Mouse (Mus musculus) ES-E14 (cell line): ENCODE results near the gene Atrx.

Source experiments
- CHD2 ChIP-seq: IDR thresholded peaks from 2 replicates; pipeline ENCODE4 v1.6.1; 2014; ENCODE audit warnings: mild to moderate bottlenecking, low read depth, low read length, inconsistent platforms
- HCFC1 ChIP-seq: IDR thresholded peaks from 2 replicates; pipeline ENCODE4 v1.6.1; 2012; ENCODE audit warnings: low read length, inconsistent platforms, borderline replicate concordance; ENCODE audit not compliant: insufficient read depth
- ZC3H11A ChIP-seq: IDR thresholded peaks from 2 replicates; pipeline ENCODE4 v1.6.1; 2012; ENCODE audit warnings: low read depth, mild to moderate bottlenecking, inconsistent platforms, low read length, borderline replicate concordance
- ZNF384 ChIP-seq: IDR thresholded peaks from 2 replicates; pipeline ENCODE4 v1.6.1; 2012; ENCODE audit warnings: low read depth, low read length, inconsistent platforms

DNA sequence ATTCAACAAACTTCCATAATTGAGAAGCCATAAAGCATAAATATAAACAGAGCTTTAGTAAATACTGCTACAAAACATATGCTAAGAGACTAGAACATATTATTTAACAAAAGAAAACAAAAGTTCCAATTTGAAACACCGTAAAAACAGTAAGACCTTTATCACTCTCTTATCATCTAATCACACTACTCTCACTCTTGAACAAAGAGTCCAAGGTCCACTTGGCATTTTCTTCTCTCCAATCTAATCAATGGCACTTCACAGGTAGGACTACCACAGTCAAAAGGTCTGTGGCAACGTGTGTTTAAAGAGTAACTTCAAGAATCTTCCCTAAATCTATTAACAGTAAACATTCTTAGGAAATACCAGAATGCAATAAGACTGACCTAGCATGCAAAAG is 42.3 kb downstream of the Atrx start:
- TF ChIP-seq CHD2 (no peak), ZC3H11A (no peak), ZNF384 (no peak), HCFC1 (no peak)
